Mouse (Mus musculus) cerebellum, adult (tissue): ENCODE measurements around the gene Nsl1.
"Not testable (repeated sequence)": the region's sequence is repeated elsewhere in the genome, so short reads cannot be mapped to it uniquely, and the experiment has no call there.

Experiments
- ATAC-seq: cut with Nextera tagmentation; 2 replicates; pipeline ENCODE4 v1.9.2; 2017; ENCODE audit warnings: mild to moderate bottlenecking, moderate library complexity, mixed read lengths; ENCODE audit not compliant: insufficient number of reproducible peaks, low FRiP score, low TSS enrichment

Nsl1 gene

DNA sequence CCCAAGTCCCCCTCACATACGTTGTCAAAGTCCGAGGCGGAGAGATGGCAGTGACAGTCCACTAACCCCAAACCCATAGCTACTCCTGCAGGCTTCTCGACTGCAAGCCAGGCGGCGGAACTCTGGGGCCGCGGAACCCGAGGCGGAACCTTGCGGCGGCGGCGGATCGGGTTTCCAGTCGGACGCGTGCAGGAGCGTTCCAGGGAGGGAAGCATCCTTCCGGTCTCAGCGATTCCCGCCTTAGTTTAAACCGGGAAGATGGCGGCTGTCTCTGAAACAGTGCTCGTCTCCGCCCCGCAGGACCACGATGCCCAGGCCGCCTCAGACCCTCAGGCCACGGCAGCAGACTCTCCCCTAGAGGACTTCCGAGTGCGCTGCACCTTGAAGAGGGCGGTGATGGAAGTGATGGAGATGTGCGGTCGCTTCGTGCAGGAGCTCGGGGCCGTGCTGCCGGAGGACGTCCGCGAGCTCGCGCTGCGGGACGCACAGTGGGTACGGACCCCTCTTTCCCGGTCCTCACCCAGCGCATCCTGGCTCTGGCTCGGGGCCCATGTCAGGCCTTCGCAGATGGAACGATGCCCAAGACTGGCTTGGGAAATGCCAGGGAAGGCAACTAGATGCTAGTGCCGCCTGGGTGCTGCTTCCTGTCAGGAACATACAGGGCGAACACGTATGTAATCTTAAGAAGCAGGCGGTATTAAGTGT lies at the start of gene Nsl1, which contains the start of gene Tatdn3:
Gene Nsl1, plus strand, starts transcription at position 232 of the 705 bp plus-strand sequence.
Gene Tatdn3, minus strand, starts transcription at position 152 of the 705 bp plus-strand sequence.
- peak; percentile 90 for ATAC-seq

DNA sequence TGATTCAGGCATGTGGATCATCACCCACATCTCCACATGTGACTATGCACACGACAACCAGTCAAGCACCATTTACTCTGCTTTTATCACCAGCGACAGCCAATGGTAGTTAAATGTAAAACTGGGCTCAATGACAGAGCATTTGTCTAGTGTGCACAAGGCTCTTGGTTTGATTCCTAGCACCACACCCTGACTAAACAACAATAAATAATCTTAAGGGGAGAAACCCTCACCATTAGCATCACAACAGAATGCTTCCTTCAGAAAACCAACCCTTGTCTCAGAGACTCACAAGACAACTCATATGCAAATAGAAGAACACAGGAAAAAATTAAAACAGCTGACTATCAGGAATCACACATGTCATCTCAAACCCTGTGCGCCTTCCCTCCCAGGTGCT lies 48.5 kb upstream of the Nsl1 start:
- no peak for ATAC-seq

DNA sequence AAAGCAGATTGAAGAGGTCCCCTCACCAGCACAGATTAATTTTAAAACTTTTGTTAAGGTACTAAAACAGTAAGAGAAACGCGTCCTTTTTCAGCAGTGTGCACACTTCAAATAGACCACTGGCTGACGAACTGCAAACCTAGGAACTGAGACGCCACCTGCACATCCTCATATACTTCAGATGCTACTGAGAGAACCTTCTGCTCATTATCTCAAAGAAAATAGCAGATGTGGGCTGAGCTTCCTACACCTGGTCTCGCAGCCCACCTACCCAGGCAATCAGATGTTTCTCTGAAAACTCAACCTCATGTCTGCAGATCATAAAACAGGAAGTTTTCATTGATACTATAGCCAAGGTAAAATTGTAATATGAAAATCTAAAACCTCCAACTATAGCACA lies 43.0 kb upstream of the Nsl1 start:
- ATAC-seq, result no peak

DNA sequence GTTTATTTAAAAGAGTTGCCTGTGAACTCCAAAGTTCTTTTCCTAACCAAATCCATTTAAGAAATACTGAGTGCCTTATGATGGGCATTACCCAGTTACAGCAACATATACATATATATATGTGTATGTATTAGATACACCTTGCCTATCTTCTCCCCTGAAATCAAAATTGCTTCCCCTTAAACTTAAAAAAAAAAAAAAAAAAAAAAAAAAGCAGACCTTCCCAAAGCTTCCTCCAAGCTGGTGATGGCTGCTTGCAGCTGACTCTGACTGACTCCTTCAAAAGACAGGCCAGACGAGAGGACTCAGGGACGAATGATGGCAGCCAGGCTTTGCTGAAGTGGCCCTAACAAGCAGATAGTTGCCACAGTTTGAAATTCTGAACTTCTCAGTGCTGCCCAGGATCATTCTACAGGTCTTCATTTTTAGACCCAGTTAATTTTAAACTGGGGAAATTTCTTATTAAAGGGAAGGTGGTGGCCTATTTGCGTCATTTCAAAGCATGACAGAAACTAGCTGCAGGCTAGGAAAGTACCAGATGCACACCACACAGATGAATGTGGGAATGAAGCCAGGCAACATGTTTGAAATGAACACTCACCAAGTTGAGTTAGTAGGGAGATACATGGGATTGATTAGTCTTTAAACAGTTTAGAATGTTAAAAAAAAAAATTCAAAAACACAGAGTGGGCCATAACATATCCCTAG lies 42.4 kb upstream of the Nsl1 start:
- no peak for ATAC-seq

DNA sequence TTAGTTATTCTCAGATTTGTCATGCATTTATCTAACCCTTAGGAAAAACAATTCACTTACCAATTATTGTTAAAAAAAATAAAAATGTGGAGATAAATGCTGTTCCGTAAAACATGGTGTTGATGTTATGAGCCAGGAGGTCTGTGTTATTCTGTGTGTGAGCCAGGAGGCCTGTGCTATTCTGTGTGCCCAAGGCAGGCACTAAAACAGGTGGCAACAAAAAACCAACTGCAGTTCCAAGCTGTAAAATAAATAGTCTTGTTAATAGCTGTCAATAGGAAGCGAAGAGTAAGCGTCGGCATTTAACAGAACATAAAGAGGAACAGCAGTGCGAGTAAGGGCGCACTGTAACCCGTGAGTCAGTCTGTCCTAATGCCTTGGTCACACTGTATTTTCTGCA lies 41.8 kb upstream of the Nsl1 start:
- ATAC-seq, result no peak

- ATAC-seq, result no peak
Measured at GRCm38 (mm10) chr1:191023140-191023539, 39.7 kb upstream of the Nsl1 start.

GRCm38 (mm10) chr1:191023806-191024205 lies 39.0 kb upstream of the Nsl1 start:
- not testable (repeated sequence) for ATAC-seq

- peak; percentile 13; the same call in 1 of the 2 replicates for ATAC-seq
Measured at GRCm38 (mm10) chr1:191025016-191026012, 37.5 kb upstream of the Nsl1 start.

DNA sequence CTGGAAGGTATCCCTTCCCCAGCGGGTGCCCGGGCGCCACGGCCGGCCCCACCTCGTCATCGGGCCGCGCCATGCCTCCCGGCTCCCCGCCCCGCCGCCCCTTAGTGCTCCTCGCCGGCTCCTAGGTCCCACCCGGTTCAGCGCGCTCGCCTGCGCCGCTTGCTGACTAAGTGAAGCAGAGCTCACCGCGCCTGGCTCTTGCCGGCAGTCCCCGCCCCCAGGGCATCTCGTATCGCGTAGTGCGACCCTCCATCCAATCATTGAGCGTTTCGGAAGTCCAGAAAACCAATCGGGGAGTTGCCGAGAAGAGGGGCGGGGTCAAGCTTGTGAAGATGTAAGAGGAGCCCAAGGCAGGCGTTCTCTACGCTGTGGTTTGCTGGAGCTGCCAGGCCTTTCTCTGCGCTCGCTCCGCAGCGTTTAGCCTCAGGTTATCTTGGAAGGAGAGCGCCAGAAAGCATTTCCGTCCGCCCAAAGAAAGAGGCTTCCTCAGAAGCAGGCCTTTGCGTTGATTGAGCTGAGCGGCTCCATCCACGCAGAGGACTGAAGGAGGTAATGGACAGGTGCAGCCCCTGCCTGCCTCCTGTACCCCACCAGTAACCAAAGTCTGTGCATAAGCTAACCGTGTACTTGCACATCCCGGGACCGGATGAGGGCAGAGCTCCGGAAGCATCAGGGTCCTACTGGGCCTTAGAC lies 36.6 kb upstream of the Nsl1 start, which contains the start of gene Flvcr1:
Gene Flvcr1, minus strand, starts transcription at position 138 of the 693 bp plus-strand sequence.
- ATAC-seq, result peak; percentile 98

- no peak for ATAC-seq
Measured at GRCm38 (mm10) chr1:191030182-191030581, 32.6 kb upstream of the Nsl1 start.

DNA sequence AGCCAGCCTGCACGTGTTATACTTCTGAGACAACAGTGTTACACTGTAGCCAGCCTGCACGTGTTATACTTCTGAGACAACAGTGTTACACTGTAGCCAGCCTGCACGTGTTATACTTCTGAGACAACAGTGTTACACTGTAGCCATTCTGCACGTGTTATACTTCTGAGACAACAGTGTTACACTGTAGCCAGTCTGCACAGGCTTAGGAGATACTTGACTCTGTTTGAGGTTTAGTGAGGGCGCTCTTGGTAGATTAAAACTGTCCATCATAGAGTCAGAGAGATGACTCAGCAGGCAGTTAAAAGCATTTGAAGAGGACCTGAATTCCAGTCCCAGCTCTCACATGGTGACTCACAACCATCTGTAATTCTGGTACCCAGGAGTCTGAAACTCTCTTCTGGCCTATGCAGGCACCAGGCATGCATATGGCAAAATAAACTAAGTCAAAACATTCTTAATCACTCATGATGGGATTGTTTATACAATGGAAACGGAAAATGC lies 31.8 kb upstream of the Nsl1 start:
- ATAC-seq, result not testable (repeated sequence)

GRCm38 (mm10) chr1:191035649-191036048 lies 27.2 kb upstream of the Nsl1 start:
- ATAC-seq, result no peak

DNA sequence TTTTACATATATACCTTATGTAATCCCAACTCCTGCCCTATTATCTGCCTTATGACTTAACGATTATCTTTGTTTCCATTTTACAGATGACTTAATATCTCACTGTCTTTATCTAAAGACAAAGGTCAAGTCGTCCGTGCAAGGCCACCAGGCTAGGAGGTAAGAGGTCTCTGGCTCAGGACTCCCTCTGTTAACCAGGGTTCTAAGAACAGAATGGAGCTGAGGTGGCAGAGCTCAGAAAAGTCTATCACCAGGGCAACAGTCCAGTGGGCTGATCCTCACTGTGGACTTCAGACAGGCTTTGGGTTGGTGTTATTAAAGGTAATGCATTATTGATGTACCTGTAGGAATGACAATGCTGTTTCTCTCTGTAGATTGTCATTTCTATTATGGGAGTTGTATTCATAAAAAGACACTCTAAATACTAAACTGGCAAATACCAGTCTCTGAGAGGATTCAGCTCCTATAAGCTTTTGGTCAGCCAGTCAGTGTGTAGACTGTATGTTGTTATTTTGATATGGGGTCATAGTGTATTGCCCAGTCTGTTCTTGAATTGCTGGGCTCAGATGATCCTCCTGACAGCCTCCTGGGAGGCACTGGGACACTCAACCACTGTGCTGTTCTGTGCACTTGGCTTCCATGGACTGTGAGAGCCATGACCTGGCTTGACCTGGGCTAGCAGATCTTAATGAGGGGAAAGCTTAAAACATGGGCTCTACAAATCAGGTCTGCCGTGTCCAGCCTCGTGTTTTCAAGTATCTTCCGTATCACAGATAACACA lies 26.1 kb upstream of the Nsl1 start, which contains the start of gene Spata45:
Gene Spata45, plus strand, starts transcription at position 86 of the 781 bp plus-strand sequence.
- ATAC-seq, result no peak

DNA sequence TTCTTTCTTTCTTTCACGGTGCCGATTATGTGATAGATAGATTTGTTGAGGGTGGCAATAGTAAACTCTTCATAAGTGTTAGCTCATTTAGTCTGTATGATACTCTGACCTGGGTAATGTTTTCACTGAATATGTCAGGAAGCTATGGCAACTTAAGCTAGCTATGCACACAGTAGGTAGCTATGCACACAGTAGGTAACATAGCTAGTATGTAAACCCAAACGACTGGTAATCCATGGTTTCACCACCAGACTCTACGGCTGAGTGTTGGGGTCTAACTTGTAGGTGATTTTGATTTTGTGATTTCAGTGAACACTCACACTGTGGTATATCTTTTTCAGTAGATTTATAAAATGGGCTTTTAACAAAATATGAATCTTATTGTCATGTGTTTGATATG lies 24.8 kb upstream of the Nsl1 start:
- ATAC-seq, result no peak

DNA sequence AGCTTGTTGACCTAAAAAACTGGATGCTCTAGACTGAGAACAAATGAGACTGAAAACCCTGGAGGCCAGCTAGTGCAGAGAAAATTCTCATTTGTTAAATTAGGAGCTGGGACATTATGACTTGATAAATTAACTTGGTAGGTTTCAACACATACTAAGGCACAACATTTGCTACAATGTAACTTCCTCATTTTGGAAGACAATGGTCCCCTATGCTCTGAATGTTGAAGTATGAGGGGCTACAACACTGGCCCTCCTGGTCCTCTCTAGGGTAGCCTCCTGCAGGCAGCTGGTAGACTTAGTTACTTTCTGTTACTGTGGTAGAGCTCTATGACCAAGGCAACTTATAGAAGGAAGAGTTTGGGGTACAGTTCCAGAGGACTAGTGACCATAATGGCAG lies 21.5 kb upstream of the Nsl1 start:
- ATAC-seq, result no peak

- no peak for ATAC-seq
Measured at GRCm38 (mm10) chr1:191042106-191042505, 20.7 kb upstream of the Nsl1 start.

GRCm38 (mm10) chr1:191042688-191043087 lies 20.1 kb upstream of the Nsl1 start:
- no peak for ATAC-seq

DNA sequence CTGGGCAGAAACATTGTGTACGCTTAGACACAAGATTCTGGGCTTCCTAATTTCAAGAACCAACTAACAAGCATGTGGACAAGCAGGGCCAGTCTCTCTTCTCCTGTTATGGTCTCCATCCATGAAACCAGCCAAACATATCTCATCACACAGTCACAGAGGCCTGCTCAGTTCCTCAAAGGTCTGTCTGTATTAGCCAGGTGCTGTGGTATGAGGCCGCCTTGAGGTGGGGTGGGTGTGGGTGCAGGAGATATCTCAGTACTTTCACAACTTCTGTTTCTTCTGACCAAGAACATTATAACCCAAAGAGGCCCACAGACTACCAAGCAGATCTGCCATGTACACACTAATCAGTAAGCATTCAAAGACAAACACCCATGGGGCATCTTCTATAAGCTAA lies 17.5 kb upstream of the Nsl1 start:
- no peak for ATAC-seq
